Mouse (Mus musculus) embryonic facial prominence, embryonic 13.5 days (tissue): Measurements from ENCODE around the gene Hhipl2. TPM values are rescaled to one million over a fixed set of nuclear protein-coding genes. Genes with fewer than 3 reads are reported as not detected.

Experiments used
- ATAC-seq: fragments of 200-750 bp; cut with Nextera tagmentation; 2 replicates; pipeline ENCODE4 v1.8.0; 2017; ENCODE audit warnings: low read depth; ENCODE audit not compliant: insufficient number of reproducible peaks, insufficient read depth, low FRiP score, low TSS enrichment
- H3K27ac ChIP-seq: fragments of 300-500 bp; sonication (generic); 2 replicates; pipeline ENCODE4 v1.5.1; 2015; ENCODE audit warnings: moderate library complexity, mild to moderate bottlenecking, inconsistent platforms
- H3K27me3 ChIP-seq: fragments of 300-500 bp; sonication (generic); 2 replicates; pipeline ENCODE4 v1.6.1; 2015; ENCODE audit warnings: mild to moderate bottlenecking, inconsistent platforms
- H3K36me3 ChIP-seq: fragments of 300-500 bp; sonication (generic); 2 replicates; pipeline ENCODE4 v1.6.1; 2015; ENCODE audit warnings: mild to moderate bottlenecking, inconsistent platforms
- H3K4me1 ChIP-seq: fragments of 300-500 bp; sonication (generic); 2 replicates; pipeline ENCODE4 v1.6.1; 2015; ENCODE audit warnings: inconsistent platforms
- H3K4me2 ChIP-seq: fragments of 300-500 bp; sonication (generic); 2 replicates; pipeline ENCODE4 v1.6.1; 2015; ENCODE audit warnings: moderate library complexity, mild to moderate bottlenecking, inconsistent platforms
- H3K4me3 ChIP-seq: fragments of 300-500 bp; sonication (generic); 2 replicates; pipeline ENCODE4 v1.5.1; 2015; ENCODE audit warnings: mild to moderate bottlenecking, inconsistent platforms
- H3K9ac ChIP-seq: fragments of 300-500 bp; sonication (generic); 2 replicates; pipeline ENCODE4 v1.6.1; 2015; ENCODE audit warnings: mild to moderate bottlenecking, inconsistent platforms
- H3K9me3 ChIP-seq: fragments of 300-500 bp; sonication (generic); 2 replicates; pipeline ENCODE4 v1.6.1; 2016; ENCODE audit warnings: inconsistent platforms
- WGBS: fragments of 180-500 bp; shearing (Covaris S2); methylation state at CpG from one replicate; pipeline ENCODE4 v1.1.7; 2015; ENCODE audit warnings: mixed read lengths; 5-methylcytosine and 5-hydroxymethylcytosine counted together
- polyA plus RNA-seq: library from polyadenylated mRNA; unstranded; fragments of >200 nt; fragmentation: Nextera tagmentation; extraction: Ambion mirVana; gene quantifications from 2 replicates; pipeline ENCODE4 v1.2.1, GENCODE M21; 2015

The Hhipl2 gene
- polyA plus RNA-seq, 1 experiment from 2014 or later: 0.53 TPM

DNA sequence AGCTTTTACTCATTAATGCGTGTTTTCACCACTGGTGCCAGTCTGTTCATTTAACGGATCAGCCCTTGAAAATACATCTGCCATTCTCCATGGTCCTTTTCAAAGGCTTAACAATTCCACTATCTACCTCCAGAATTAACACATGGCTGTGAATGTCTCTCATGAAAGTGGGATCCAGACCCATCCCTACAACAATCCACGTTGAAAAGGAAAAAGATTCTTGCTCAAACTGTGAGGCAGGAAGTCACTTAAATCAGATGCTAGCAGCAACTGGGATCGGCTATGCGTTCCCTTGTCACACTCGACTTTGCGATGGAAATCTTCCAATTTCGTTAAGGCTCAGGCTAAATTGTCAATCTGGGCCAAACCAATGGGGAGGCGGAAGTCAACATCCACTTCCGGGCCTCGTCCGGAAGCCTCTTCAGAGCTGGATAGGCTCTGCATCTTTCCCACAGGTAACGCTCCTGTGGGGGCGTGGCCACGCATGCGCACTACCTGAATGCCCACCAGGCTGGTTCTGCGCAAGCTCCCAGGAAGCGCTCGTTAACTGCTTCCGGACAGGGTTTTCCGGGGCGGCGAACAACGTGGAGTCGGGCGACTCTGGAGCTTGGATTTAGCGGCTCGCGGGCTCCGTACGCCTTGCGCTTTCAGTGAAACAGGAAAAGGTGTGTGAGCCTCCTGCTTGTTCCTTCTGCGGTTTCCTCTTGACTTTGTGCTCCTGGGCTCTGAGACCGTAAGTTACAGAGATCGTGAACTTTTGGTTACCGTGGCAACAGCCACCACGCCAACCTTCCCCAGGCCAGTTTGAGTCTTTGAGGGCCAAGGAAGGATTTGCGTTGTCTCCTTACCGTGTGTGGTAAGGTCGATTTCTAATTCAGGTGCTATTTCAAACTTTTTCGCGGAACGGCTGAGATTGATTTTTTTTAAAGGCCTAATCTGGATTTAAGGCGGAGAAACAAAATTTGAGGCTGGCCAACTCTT, 29.3 kb upstream of the Hhipl2 start, which contains the start of gene Taf1a:
Taf1a (plus strand) TSS at position 556 of the 981 bp plus-strand sequence.
- H3K27me3 ChIP-seq: peaks cover 29% of the 10 kb centered on the region
- H3K4me3 ChIP-seq: peak within 1 kb of the TSS; percentile 75
- peak within 1 kb of the TSS; percentile 74 for H3K4me2 ChIP-seq
- peaks cover 13% of the 10 kb centered on the region for H3K4me1 ChIP-seq
- no peaks in the 10 kb centered on the region for H3K9me3 ChIP-seq
- peak within 1 kb of the TSS; percentile 53 for H3K27ac ChIP-seq
- H3K9ac ChIP-seq: peak within 1 kb of the TSS; percentile 75
- peaks cover 12% of the 10 kb centered on the region for H3K36me3 ChIP-seq
- peak; percentile 92 for ATAC-seq
- 5% methylated on average over 44 of the region's 44 CpGs for WGBS

DNA sequence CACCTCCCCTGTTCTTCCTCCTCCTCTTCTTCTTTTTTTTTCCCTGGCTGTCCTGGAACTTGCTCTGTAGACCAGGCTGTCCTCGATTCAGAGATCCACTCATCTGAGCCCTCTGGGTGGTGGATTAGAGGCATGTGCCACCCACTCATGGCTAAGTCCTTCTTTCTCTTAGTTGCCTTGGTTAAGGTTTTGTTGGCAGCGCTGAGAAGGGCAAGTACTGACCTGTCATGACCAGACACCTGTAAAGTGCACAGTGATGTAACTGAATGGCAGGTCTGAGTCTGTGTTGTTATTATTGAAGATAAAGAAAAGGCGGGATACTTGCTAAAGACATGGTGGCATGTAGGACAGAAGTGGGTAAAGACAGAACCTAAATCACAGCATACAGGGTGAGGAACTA, 14.6 kb upstream of the Hhipl2 start:
- ATAC-seq: no peak
- WGBS: 90% methylated on average over 3 of the region's 3 CpGs
- Histone ChIP-seq H3K36me3 (peaks cover 71% of the 10 kb centered on the region), H3K27ac (no peak overlapping the region), H3K4me1 (no peaks in the 10 kb centered on the region), H3K9me3 (no peaks in the 10 kb centered on the region), H3K27me3 (no peaks in the 10 kb centered on the region), H3K4me3 (no peak overlapping the region), H3K4me2 (no peak overlapping the region), H3K9ac (no peak overlapping the region)

DNA sequence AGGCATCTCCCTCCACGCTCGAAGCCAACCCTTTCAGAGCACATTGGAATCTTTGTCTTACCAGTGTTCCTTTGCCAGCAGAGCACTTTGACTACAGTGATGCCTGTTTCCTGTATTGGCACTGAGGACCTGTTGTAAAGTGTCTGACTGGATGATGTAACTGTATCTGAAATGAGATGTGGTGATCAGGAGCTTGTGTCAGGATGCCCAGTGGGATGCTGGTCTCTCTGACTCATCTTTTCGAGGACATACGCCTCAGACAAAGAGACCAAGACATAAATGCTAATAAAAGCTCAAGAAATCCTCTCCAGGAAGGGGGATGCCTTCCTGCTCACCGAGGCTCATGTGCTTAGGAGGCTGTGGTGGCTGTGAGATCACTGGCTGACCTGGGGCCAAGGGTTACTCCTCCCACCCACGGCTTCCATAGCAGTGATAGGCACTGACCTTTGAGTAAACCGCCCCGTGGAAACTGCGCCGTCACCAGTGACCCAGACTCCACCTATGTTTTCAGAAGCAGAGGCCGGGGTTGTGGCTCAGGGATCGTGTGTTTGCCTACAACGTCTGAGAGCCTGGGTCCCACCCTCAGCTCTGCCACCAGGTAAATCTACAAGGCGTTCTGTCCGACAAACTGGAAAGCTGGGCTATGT, 3.8 kb upstream of the Hhipl2 start:
- Histone ChIP-seq H3K9me3 (no peaks in the 10 kb centered on the region), H3K27ac (no peak overlapping the region), H3K36me3 (peaks cover 29% of the 10 kb centered on the region), H3K4me2 (no peak overlapping the region), H3K4me1 (no peaks in the 10 kb centered on the region), H3K27me3 (no peaks in the 10 kb centered on the region), H3K9ac (no peak overlapping the region), H3K4me3 (no peak overlapping the region)
- ATAC-seq: no peak
- WGBS: 89% methylated on average over 15 of the region's 15 CpGs

DNA sequence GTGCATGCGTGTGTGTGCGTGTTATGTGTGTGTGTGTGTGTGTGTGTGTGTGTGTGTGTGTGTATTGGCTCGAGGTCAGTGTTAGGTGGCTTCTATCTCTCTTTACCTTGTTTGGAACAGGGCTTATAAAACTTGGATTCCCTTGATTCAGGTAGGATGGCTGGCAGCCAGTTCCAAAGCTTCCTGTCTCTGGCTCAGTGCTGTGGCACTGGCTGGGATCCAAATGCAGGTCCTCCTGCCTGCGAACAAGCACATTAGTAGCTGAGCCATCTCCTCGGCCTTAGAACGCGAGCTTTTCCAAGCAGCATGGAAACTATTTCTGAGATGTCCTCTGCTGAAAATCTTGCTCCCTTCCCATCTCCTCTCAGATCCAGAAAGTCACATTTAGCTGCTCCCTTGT, 1.7 kb downstream of the Hhipl2 start:
- no peak overlapping the region for H3K4me2 ChIP-seq
- H3K9me3 ChIP-seq: 0 out of 2 replicates have a peak, but pooled peaks cover 3% of the 10 kb centered on the region
- H3K36me3 ChIP-seq: no peaks in the 10 kb centered on the region
- H3K4me3 ChIP-seq: no peak overlapping the region
- H3K27ac ChIP-seq: no peak overlapping the region
- H3K9ac ChIP-seq: no peak overlapping the region
- H3K27me3 ChIP-seq: no peaks in the 10 kb centered on the region
- no peak for ATAC-seq
- H3K4me1 ChIP-seq: no peaks in the 10 kb centered on the region
- WGBS: 85% methylated on average over 7 of the region's 7 CpGs

DNA sequence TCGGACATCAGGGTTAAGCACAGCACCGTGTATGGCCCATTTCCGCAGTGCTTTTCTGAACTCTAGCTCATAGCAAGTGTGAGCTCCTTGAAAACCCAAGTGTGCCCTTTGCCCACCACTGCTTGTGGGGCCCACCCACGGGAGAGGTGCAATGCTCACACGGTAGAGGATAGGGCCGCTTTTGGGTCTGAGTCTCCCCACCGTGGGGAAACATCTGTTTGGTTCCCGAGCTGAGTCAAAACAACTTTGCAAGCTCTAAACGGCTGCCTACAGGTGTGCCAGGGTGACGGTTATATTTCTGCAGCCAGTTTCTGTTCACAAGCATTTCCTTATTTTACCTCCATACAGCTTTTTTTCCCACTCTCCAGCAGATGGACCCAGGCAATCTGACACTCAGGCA, 2.3 kb downstream of the Hhipl2 start:
- 0 out of 2 replicates have a peak, but pooled peaks cover 3% of the 10 kb centered on the region for H3K9me3 ChIP-seq
- no peak for ATAC-seq
- H3K4me3 ChIP-seq: no peak overlapping the region
- no peak overlapping the region for H3K4me2 ChIP-seq
- H3K27me3 ChIP-seq: no peaks in the 10 kb centered on the region
- WGBS: 85% methylated on average over 10 of the region's 10 CpGs
- H3K36me3 ChIP-seq: no peaks in the 10 kb centered on the region
- H3K4me1 ChIP-seq: no peaks in the 10 kb centered on the region
- H3K27ac ChIP-seq: no peak overlapping the region
- H3K9ac ChIP-seq: no peak overlapping the region

DNA sequence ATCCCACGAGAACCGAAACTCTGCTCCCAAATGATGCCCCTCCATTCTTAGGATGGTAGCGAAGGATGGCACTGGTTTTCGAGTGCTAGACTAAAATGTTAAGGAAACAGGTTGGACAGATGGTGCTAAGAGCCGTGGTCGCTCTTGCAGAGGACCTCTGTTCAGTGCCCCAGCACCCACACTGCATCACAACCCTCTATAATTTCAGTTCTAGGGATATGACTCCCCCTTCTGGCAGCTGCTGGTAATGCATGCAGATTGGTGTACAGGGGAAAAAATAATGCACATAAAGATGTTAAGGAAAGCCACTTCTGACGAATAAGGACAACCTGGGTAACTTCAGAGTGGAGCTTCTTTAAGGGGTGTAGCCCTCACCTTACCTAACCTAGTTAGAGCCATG, 6.1 kb downstream of the Hhipl2 start:
- H3K27me3 ChIP-seq: no peaks in the 10 kb centered on the region
- no peak overlapping the region for H3K4me3 ChIP-seq
- 93% methylated on average over 7 of the region's 7 CpGs for WGBS
- no peak for ATAC-seq
- no peak overlapping the region for H3K4me2 ChIP-seq
- no peak overlapping the region for H3K27ac ChIP-seq
- no peaks in the 10 kb centered on the region for H3K36me3 ChIP-seq
- H3K4me1 ChIP-seq: no peaks in the 10 kb centered on the region
- H3K9ac ChIP-seq: no peak overlapping the region
- H3K9me3 ChIP-seq: 0 out of 2 replicates have a peak, but pooled peaks cover 3% of the 10 kb centered on the region

DNA sequence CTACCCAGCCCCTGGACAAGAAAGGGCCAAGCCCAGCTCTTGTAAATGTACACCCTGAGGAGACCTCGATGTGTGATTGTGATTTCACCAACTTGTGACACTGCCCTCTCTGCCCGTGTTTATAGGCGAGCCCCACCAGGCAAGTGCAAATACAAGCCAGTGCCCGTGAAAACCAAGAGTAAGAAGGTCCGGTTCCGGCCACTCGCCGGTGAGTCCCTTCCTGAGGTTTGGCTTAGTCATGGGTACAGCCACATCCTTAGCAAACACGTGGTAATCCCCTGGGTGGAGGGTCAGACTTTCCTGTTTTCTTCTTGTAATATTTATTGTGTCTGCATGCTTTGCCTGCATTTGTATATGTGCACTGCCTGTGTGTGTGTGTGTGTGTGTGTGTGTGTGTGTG, 16.9 kb downstream of the Hhipl2 start:
- Histone ChIP-seq H3K4me3 (no peak overlapping the region), H3K27me3 (peaks cover 15% of the 10 kb centered on the region), H3K4me1 (peaks cover 8% of the 10 kb centered on the region; the same call in 1 of the 2 replicates), H3K9me3 (no peaks in the 10 kb centered on the region), H3K9ac (no peak overlapping the region), H3K4me2 (no peak overlapping the region), H3K36me3 (no peaks in the 10 kb centered on the region), H3K27ac (no peak overlapping the region)
- 89% methylated on average over 9 of the region's 9 CpGs for WGBS
- no peak for ATAC-seq

DNA sequence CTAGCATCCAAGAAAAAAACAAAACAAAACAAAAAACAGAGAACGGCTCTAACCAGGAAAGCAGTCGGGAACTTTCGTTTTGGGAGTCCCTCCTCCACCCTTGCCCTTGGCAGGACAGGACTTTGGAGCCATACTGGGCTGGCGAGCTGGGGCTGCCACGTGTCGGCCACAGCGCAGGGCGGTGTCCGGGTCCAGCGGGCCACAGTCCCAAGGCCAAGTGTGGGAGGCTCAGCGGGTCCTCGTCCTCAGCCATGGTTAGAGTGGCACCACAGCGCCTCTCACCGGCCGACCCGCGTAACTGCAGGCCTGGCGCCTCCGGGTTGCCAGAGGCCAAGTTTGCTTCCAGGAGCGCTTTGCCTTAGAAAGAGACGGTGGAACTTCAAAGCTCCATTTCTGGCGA, 21.0 kb downstream of the Hhipl2 start:
- 21% methylated on average over 22 of the region's 22 CpGs for WGBS
- Histone ChIP-seq H3K4me2 (peak overlapping the region; percentile 40), H3K9me3 (no peaks in the 10 kb centered on the region), H3K4me3 (no peak overlapping the region), H3K27me3 (peaks cover 20% of the 10 kb centered on the region), H3K4me1 (peaks cover 9% of the 10 kb centered on the region; the same call in 1 of the 2 replicates), H3K27ac (no peak overlapping the region), H3K36me3 (no peaks in the 10 kb centered on the region), H3K9ac (no peak overlapping the region)
- ATAC-seq: no peak

DNA sequence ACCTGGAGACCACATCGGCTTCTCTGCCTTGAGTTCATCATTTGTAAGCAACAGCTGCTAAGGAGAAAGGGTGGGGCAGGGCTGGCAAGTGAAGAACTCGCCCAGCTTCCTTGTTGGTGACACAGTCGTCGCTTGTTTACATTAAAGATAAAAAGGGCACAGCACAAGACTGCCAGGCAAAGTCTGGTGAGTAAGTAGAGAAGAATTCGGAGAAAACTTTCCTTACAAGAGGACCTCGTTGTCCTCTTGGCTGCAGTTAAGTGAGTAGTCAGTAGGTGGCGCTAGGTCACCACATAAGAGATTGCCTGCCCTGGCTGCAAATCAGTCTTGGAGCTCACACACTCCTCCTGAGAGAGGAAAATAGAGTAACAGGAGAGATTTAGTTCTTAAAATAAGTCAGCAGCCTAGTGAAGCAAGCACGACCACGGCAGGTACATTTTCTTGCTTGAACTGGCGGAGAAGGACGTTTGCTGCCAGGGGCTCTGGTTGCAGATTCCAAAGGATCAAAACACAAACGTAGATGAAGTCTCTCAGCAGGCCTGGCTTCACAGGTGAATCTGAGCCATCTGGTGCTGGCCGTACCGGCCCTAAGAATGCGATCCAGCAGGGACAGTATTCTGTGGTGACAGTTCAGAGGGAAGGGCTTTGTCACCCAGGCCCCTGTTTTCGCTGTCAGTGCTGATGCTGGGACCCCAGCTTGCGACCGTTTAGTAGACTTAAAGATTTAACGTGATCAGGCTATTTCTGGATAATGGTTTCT, 24.2 kb downstream of the Hhipl2 start:
- Histone ChIP-seq H3K36me3 (no peaks in the 10 kb centered on the region), H3K4me2 (peak overlapping the region; percentile 26; the same call in 1 of the 2 replicates), H3K27me3 (peaks cover 21% of the 10 kb centered on the region), H3K4me1 (peaks cover 9% of the 10 kb centered on the region; the same call in 1 of the 2 replicates), H3K9me3 (no peaks in the 10 kb centered on the region), H3K9ac (no peak overlapping the region), H3K4me3 (no peak overlapping the region), H3K27ac (no peak overlapping the region)
- 23% methylated on average over 19 of the region's 19 CpGs for WGBS
- ATAC-seq: no peak

DNA sequence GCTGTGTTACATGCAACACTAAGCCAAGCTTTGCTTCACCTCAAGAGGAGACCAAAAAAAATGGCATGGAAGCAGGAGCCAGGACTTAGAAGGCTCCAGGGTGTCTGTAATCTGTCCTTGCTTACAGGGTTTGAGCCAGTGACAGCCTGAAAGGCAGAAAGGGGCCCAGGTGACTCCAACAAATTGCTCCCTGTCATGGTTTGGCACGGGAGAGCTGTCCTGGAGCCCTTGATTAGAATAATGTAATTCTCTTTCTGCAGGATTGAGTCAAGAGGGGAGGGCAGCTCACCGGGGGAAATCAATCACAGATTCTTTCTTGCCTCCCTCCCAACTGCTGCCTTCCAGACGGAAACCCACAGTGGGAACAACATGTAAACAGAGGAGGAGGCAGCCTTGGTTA, 35.1 kb downstream of the Hhipl2 start:
- Histone ChIP-seq H3K9me3 (peaks cover 4% of the 10 kb centered on the region; the same call in 1 of the 2 replicates), H3K4me2 (no peak overlapping the region), H3K4me3 (no peak overlapping the region), H3K36me3 (no peaks in the 10 kb centered on the region), H3K4me1 (peaks cover 4% of the 10 kb centered on the region; the same call in 1 of the 2 replicates), H3K27ac (no peak overlapping the region; the same call in 1 of the 2 replicates), H3K27me3 (no peaks in the 10 kb centered on the region), H3K9ac (no peak overlapping the region)
- no peak for ATAC-seq
- 14% methylated on average over 3 of the region's 3 CpGs for WGBS
